Mouse (Mus musculus): Measurements from ENCODE around the gene Ripor2.

- TF ChIP-seq CTCF (conservative IDR thresholded peaks at IDR 0.05; ENCODE audit: low read length): no peak
- TF ChIP-seq POU5F1 (IDR thresholded peaks at IDR 0.05; ENCODE audit: borderline replicate concordance, low read length): no peak
Measured at GRCm38 (mm10) chr13:24666763-24667162, 84.8 kb downstream of the Ripor2 start.
